Mouse (Mus musculus) C2C12 (cell line): ENCODE data around the gene Nck2. TPM values are rescaled to one million over a fixed set of nuclear protein-coding genes. Genes with fewer than 3 reads are reported as not detected.

ENCODE experiments used
- H3K27me3 ChIP-seq: one replicate; pipeline ENCODE4 v1.6.1; 2011; ENCODE audit not compliant: control insufficient read depth, insufficient read depth, insufficient read length
- H3K36me3 ChIP-seq: one replicate; pipeline ENCODE4 v1.6.1; 2011; ENCODE audit not compliant: control insufficient read depth, insufficient read depth
- H3K4me3 ChIP-seq: one replicate; pipeline ENCODE4 v1.5.1; 2011; ENCODE audit warnings: mild to moderate bottlenecking, control low read depth; ENCODE audit not compliant: poor library complexity, insufficient read depth, severe bottlenecking
- H3K79me2 ChIP-seq: one replicate; pipeline ENCODE4 v1.6.1; 2011; ENCODE audit not compliant: control insufficient read depth, insufficient read depth
- H3K79me3 ChIP-seq: one replicate; pipeline ENCODE4 v1.6.1; 2011; ENCODE audit warnings: low read depth, control low read depth
- H3ac ChIP-seq: one replicate; pipeline ENCODE3; 2011; ENCODE audit warnings: low read depth; ENCODE audit not compliant: control insufficient read depth, insufficient read length
- CEBPB ChIP-seq: IDR thresholded peaks from one replicate; pipeline ENCODE4 v1.6.1; 2011; ENCODE audit warnings: low read depth, mild to moderate bottlenecking, control low read depth, moderate library complexity
- CTCF ChIP-seq: IDR thresholded peaks from one replicate; pipeline ENCODE4 v1.5.1; 2011; ENCODE audit not compliant: control insufficient read depth, insufficient read depth, insufficient read length
- FOSL1 ChIP-seq: IDR thresholded peaks from one replicate; pipeline ENCODE4 v1.8.0; 2011; ENCODE audit warnings: mild to moderate bottlenecking, low read length; ENCODE audit not compliant: poor library complexity, insufficient read depth, severe bottlenecking
- MAX ChIP-seq: IDR thresholded peaks from one replicate; pipeline ENCODE4 v1.6.1; 2011; ENCODE audit warnings: mild to moderate bottlenecking, control low read depth
- MYOD1 ChIP-seq: IDR thresholded peaks from one replicate; pipeline ENCODE4 v1.6.1; 2011; ENCODE audit warnings: low read depth; ENCODE audit not compliant: control insufficient read depth, insufficient read length
- MYOG ChIP-seq: IDR thresholded peaks from one replicate; pipeline ENCODE4 v1.6.1; 2011; ENCODE audit not compliant: control insufficient read depth, insufficient read length; ENCODE audit errors: extremely low read depth
- USF1 ChIP-seq: IDR thresholded peaks from one replicate; pipeline ENCODE4 v1.6.1; 2011; ENCODE audit warnings: low read depth, mild to moderate bottlenecking, control low read depth, moderate library complexity
- polyA plus RNA-seq: library from polyadenylated mRNA; unstranded; fragments of >200 nt; fragmentation: generic; extraction: Trizol; gene quantifications from one replicate; pipeline ENCODE4 v1.2.1, GENCODE M21; 2012; ENCODE audit warnings: missing spikeins

Nck2 gene
- polyA plus RNA-seq, 1 experiment: 18.0 TPM

DNA sequence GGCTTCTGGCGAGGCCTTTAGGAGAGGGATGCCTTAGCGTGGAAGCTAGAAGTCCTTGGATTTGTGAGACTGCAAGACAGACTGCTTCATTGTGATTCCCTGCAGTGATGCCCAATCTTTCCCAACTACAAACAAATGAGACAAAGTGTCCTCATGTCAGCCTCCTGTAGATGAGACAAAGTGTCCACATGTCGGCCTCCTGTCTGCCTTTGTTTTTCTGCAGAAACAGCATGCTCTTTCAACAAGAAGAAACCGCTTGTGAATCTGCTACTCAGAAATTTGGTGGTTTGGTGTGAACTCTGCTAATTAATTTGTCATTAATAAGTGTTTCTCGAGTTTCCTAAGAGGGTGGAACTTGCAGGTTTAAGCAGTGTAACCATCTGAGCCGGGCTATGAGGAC lies 53.6 kb downstream of the Nck2 start:
- no peak for TF ChIP-seq MAX
- no peak for TF ChIP-seq MYOD1
- no peak for TF ChIP-seq MYOG
- no peak for TF ChIP-seq CEBPB
- no peak for TF ChIP-seq FOSL1
- H3K4me3 ChIP-seq: no peak overlapping the region
- H3K79me2 ChIP-seq: peaks cover 73% of the 10 kb centered on the region
- no peak overlapping the region for H3ac ChIP-seq
- H3K36me3 ChIP-seq: no peaks in the 10 kb centered on the region
- H3K27me3 ChIP-seq: no peaks in the 10 kb centered on the region
- H3K79me3 ChIP-seq: peaks cover 44% of the 10 kb centered on the region

DNA sequence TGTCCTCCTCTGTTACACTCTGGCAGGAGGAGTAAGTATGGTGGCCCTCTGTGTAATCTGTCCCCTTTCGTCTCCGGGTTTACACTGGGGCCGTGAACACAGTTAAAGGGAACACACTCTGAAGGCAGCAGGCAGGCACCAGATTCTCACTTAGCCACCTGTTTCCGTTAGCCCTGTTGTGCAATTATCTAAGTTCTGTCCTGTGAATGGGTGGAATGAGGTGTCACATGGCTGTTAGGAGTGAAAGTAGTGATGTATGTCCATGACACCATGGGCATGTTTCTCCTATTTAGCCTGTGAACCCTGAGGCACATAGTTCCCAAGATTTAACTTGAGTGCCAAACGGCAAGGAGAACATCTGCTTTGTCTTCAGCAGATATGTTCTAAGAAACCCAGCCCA lies 55.7 kb downstream of the Nck2 start:
- Histone ChIP-seq H3K79me3 (peaks cover 48% of the 10 kb centered on the region), H3K4me3 (no peak overlapping the region), H3K27me3 (no peaks in the 10 kb centered on the region), H3ac (no peak overlapping the region), H3K79me2 (peaks cover 80% of the 10 kb centered on the region), H3K36me3 (no peaks in the 10 kb centered on the region)
- TF ChIP-seq MYOG: no peak
- TF ChIP-seq FOSL1: no peak
- TF ChIP-seq CTCF: no peak
- no peak for TF ChIP-seq MAX
- no peak for TF ChIP-seq USF1
- TF ChIP-seq CEBPB: no peak
- no peak for TF ChIP-seq MYOD1

DNA sequence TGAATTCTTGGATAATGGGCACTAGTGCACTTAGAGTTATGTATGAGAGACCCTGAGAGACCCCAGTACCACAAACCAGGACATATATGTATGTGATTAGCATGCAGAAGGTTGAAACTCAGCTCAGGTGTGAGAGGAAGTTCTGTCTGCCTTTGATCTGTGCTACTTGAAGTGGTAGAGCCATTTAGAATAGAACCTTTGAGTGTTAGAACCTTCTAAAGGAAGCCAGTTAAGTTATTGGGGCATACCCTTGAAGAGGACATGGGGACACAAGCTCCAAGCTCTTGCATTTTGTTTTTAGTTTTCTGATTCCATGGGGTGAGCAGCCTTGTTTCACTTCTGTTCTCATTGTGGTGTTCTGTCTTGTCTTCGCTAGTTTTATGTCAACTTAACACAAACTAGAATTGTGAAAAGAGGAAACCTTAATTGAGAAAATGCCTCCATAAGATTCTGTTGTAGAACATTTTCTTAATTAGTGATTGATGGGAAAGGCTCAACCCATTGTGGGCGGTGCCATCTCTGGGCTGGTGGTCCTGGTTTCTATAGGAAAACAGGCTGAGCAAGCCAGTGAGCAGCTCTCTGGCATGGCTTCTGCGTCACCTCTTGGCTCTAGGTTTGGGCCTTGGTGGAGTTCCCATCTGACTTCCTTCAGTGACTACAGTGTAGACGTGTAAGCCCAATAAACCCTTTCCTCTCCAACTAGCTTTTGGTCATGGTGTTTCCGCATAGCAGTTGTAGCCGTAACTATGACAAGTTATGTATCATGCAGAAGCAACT lies 57.0 kb downstream of the Nck2 start:
- H3K79me3 ChIP-seq: peaks cover 43% of the 10 kb centered on the region
- H3K79me2 ChIP-seq: peaks cover 79% of the 10 kb centered on the region
- H3K4me3 ChIP-seq: no peak overlapping the region
- TF ChIP-seq MAX (no peak), CEBPB (no peak), MYOG (no peak), USF1 (no peak), CTCF (no peak), FOSL1 (no peak)
- no peak overlapping the region for H3ac ChIP-seq
- no peaks in the 10 kb centered on the region for H3K36me3 ChIP-seq
- no peaks in the 10 kb centered on the region for H3K27me3 ChIP-seq

DNA sequence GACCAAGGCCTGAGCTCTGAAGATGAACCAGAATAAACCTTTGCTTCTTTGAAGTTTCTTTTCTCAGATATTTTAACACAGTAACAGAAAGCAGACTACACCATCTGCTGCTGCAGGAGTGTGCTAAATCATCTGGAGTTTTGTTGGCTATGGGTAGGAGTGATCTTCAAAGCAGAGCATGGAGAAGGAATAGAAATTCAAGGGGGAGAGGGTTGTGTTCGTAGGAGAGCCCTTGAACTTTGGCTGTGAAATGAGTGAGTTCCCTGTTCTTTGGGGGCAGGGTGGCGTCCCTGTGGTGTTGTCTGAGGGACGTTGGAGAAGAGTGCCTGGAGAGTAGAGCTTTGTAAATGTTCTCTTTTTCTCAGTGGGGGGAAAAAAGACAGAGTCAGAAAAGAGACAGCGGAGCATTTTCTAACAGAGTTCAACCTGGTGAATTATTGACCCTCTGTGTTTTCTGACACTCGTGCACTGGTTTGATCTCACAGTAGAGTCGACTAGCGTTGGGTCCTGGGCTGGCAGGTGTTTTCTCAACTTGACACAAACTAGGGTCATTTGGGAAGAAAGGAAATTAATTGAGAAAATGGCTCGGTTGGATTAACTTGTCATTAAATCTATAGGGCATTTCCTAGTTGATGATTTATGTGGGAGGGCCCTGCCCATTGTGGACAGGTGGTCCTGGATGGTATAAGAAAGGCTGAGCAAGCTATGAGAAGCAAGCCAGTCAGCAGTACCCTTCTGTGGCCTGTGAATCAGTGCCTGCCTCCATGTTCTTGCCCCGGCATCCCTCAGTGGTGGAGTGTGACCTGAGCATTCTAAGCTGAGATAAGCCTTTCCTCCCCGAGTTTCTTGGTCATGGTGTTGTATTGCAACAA lies 57.8 kb downstream of the Nck2 start:
- Histone ChIP-seq H3K4me3 (no peak overlapping the region), H3K79me2 (peaks cover 79% of the 10 kb centered on the region), H3K36me3 (no peaks in the 10 kb centered on the region), H3K79me3 (peaks cover 47% of the 10 kb centered on the region), H3K27me3 (no peaks in the 10 kb centered on the region), H3ac (no peak overlapping the region)
- TF ChIP-seq MAX: no peak
- TF ChIP-seq CEBPB: no peak
- TF ChIP-seq MYOD1: no peak
- no peak for TF ChIP-seq MYOG
- no peak for TF ChIP-seq CTCF
- no peak for TF ChIP-seq FOSL1

DNA sequence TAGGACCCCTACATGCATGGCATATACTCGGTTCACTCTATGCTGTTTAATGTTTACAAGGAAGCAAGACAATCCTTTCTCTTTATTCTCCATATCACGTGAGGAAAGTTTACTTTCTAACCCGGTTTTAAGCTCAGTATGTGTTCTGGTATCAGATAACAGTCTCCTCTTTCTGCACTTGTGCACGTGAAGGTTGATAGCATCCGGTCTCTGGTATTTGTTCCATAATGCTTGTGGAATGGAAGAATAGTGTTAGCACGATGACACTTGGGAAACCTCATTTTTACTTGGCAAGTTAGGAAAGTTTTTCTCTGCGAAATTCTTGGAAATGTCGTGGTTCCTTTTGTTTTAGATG lies 58.4 kb downstream of the Nck2 start:
- TF ChIP-seq CTCF (no peak), FOSL1 (no peak), MAX (no peak), MYOG (no peak)
- no peak overlapping the region for H3ac ChIP-seq
- no peaks in the 10 kb centered on the region for H3K27me3 ChIP-seq
- peaks cover 84% of the 10 kb centered on the region for H3K79me2 ChIP-seq
- H3K4me3 ChIP-seq: no peak overlapping the region
- H3K36me3 ChIP-seq: no peaks in the 10 kb centered on the region
- peaks cover 44% of the 10 kb centered on the region for H3K79me3 ChIP-seq

DNA sequence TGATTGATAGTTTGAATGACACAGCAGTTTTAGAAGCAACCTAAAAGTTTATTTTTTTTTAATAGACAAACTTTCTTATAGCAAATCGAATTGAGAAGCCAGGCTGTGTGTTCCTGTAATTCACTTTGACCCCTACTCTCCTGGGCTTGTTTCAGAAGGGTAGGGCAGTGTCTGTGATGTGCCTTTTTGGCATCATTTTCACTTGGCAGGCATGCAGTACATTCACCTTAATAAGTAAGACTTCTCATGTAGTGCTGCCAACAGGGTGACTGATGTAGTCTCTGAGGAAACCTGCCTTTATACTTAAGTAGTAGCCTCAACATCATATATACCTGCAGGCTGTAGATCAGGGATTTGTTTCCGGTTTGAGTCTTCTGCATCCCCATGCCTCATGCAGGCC lies 58.9 kb downstream of the Nck2 start:
- no peak overlapping the region for H3K4me3 ChIP-seq
- no peak for TF ChIP-seq MAX
- TF ChIP-seq CTCF: no peak
- no peak for TF ChIP-seq CEBPB
- no peak for TF ChIP-seq FOSL1
- no peak for TF ChIP-seq MYOG
- no peak for TF ChIP-seq MYOD1
- TF ChIP-seq USF1: no peak
- H3K27me3 ChIP-seq: no peaks in the 10 kb centered on the region
- H3ac ChIP-seq: no peak overlapping the region
- no peaks in the 10 kb centered on the region for H3K36me3 ChIP-seq
- H3K79me3 ChIP-seq: peaks cover 40% of the 10 kb centered on the region
- H3K79me2 ChIP-seq: peaks cover 86% of the 10 kb centered on the region
